Mouse (Mus musculus) fibroblast of lung, adult 2 months (primary cell): Measurements from ENCODE around the gene Odf3l2.

Experiments
- DNase-seq: peaks from one replicate; pipeline ENCODE4 v3.0.0-alpha.2; 2011; ENCODE audit warnings: low read depth

Gene Odf3l2

GRCm38 (mm10) chr10:79645711-79646110 lies at the start of gene Odf3l2:
Gene Odf3l2 (minus strand): TSS chr10:79645738.
- DNase-seq: no peak

- no peak for DNase-seq
Measured at GRCm38 (mm10) chr10:79694379-79694655, 48.8 kb upstream of the Odf3l2 start.

- no peak for DNase-seq
Measured at GRCm38 (mm10) chr10:79693580-79694378, 48.2 kb upstream of the Odf3l2 start.

GRCm38 (mm10) chr10:79691986-79692548 lies 46.5 kb upstream of the Odf3l2 start:
- DNase-seq: no peak

GRCm38 (mm10) chr10:79689178-79689577 lies 43.6 kb upstream of the Odf3l2 start:
- DNase-seq: no peak

GRCm38 (mm10) chr10:79688720-79689119 lies 43.2 kb upstream of the Odf3l2 start, which contains the start of gene Gzmm:
Gene Gzmm (plus strand): TSS chr10:79689020.
- DNase-seq: no peak

- DNase-seq: no peak
Measured at GRCm38 (mm10) chr10:79687513-79687912, 42.0 kb upstream of the Odf3l2 start.

- no peak for DNase-seq
Measured at GRCm38 (mm10) chr10:79686691-79687090, 41.2 kb upstream of the Odf3l2 start.

- no peak for DNase-seq
Measured at GRCm38 (mm10) chr10:79686219-79686618, 40.7 kb upstream of the Odf3l2 start.

- DNase-seq: no peak
Measured at GRCm38 (mm10) chr10:79684770-79685600, 39.4 kb upstream of the Odf3l2 start.

- peak; percentile 66 for DNase-seq
Measured at GRCm38 (mm10) chr10:79683726-79684640, 38.4 kb upstream of the Odf3l2 start.

GRCm38 (mm10) chr10:79682916-79683582 lies 37.5 kb upstream of the Odf3l2 start:
- DNase-seq: no peak

GRCm38 (mm10) chr10:79682551-79682915 lies 37.0 kb upstream of the Odf3l2 start:
- DNase-seq: no peak

GRCm38 (mm10) chr10:79681591-79682245 lies 36.2 kb upstream of the Odf3l2 start, which contains the start of gene Cdc34:
Gene Cdc34 (plus strand): TSS chr10:79682195.
- DNase-seq: peak; percentile 97

GRCm38 (mm10) chr10:79680606-79681495 lies 35.3 kb upstream of the Odf3l2 start:
- DNase-seq: no peak

GRCm38 (mm10) chr10:79675346-79676035 lies 30.0 kb upstream of the Odf3l2 start:
- no peak for DNase-seq

- no peak for DNase-seq
Measured at GRCm38 (mm10) chr10:79673054-79673453, 27.5 kb upstream of the Odf3l2 start.

- DNase-seq: no peak
Measured at GRCm38 (mm10) chr10:79672088-79672455, 26.5 kb upstream of the Odf3l2 start.
